Mouse (Mus musculus): ENCODE data around the gene Mr1.

GRCm38 (mm10) chr1:155112118-155112517 lies 34.5 kb downstream of the Mr1 start:
- TF ChIP-seq CTCF (IDR thresholded peaks at IDR 0.05; ENCODE audit: low read depth) (no peak), EP300 (optimal IDR thresholded peaks at IDR 0.05) (no peak)
